Mouse (Mus musculus): ENCODE data around the gene Prss36.
A peak's percentile ranks its signal among the peaks of the same experiment; 100 is the strongest.

- no peak for TF ChIP-seq BHLHE40 (IDR thresholded peaks at IDR 0.05; ENCODE audit: low read depth, low read length)
- TF ChIP-seq CTCF (conservative IDR thresholded peaks at IDR 0.05 in 1 of 2, IDR thresholded peaks at IDR 0.05 in 1 of 2; ENCODE audit: low read depth in 2 of 2, low read length in 2 of 2): peak; percentile 56 to 72
Observed at GRCm38 (mm10) chr7:127991643-127992487, 45.3 kb upstream of the Prss36 start.
